ENCODE assay signal across 24 mouse cellular contexts in the genomic region with DNA sequence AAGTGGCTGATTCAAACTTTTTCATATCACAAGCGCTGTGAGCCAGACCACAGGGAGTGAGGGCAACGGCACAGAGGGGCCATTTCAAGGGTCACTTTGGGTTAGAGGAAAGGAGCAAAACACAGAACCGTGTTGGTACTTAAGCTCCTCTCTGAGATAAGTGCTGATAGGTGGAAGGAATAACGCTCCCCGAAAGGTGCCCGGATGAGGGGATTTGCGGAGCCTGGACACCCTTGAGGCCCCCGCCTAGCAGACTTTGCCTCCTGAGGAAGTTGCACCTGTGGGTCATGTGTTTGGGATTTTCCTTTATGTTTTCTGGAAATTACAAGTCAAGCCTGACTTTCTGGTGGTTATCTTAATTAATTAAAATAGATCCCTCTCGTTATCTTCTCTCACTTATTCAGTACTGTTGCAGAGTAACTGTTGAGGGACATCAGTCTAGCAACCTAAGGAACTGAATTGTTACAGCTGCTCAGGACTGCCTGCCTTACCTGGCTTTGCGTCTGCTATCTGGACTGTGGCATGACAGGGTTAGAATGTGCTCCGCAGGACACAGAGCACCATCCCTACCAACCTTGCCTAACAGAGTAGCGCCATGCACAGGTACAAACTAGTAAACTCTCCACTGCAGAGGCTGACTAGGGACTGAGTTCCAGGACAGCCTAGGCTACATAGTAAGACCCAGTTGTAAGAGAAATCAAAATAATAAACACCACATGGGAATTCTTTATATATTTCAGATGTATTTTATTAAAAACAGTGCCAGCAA.
DNase-seq lines count a peak whose midpoint lies in the region; ATAC-seq and TF ChIP-seq lines count a peak whose summit lies in the region.
"Had no signal": no experiment of that assay in that cellular context is flagged by ENCODE, and none has a peak within 500 bp of the region (broad histone marks: within the 10 kb centered on the region; RNA-seq: fewer than 3 reads in every experiment).

No protein-coding gene starts in this region.

- 81% methylated on average over 12 of the region's 12 CpGs for WGBS in intestine, embryonic 16.5 days
- 93% methylated on average over 12 of the region's 12 CpGs for WGBS in olfactory bulb, adult 2 months
- WGBS in liver, embryonic 12.5 days (ENCODE audit: insufficient replicate concordance) = 71% methylated on average over 12 of the region's 12 CpGs

- no peaks in the 10 kb centered on the region for H3K27me3 ChIP-seq in megakaryocyte, embryonic 14.5 days (replicated peaks)
- no peaks in the 10 kb centered on the region for H3K27me3 ChIP-seq in intestine, embryonic 16.5 days (replicated peaks; ENCODE audit: control insufficient read depth, insufficient read depth, low read length)
- H3K27me3 ChIP-seq in liver, embryonic 12.5 days (replicated peaks) = no peaks in the 10 kb centered on the region
- H3K27me3 ChIP-seq: embryonic facial prominence, embryonic 13.5 days; forebrain, embryonic 12.5 days; forebrain, embryonic 15.5 days; hindbrain, embryonic 15.5 days had no signal

- no peaks in the 10 kb centered on the region for H3K36me3 ChIP-seq in megakaryocyte, embryonic 14.5 days (replicated peaks; ENCODE audit: low read length)
- no peaks in the 10 kb centered on the region for H3K36me3 ChIP-seq in intestine, embryonic 16.5 days (ENCODE audit: control insufficient read depth, insufficient read depth, low read length)
- H3K36me3 ChIP-seq in liver, embryonic 12.5 days = no peaks in the 10 kb centered on the region
- H3K36me3 ChIP-seq: embryonic facial prominence, embryonic 10.5 days; embryonic facial prominence, embryonic 13.5 days; forebrain, embryonic 12.5 days; forebrain, embryonic 15.5 days; hindbrain, embryonic 10.5 days; hindbrain, embryonic 15.5 days had no signal

- H3K9me3 ChIP-seq in megakaryocyte, embryonic 14.5 days = peaks cover 22% of the 10 kb centered on the region
- H3K9me3 ChIP-seq in intestine, embryonic 16.5 days (ENCODE audit: control insufficient read depth, low read length) = no peaks in the 10 kb centered on the region
- no peaks in the 10 kb centered on the region for H3K9me3 ChIP-seq in liver, embryonic 12.5 days (replicated peaks)
- H3K9me3 ChIP-seq: embryonic facial prominence, embryonic 10.5 days; embryonic facial prominence, embryonic 13.5 days; forebrain, embryonic 12.5 days; forebrain, embryonic 15.5 days; hindbrain, embryonic 10.5 days; hindbrain, embryonic 15.5 days had no signal

- no peak for TF ChIP-seq CTCF in olfactory bulb, adult 2 months (IDR thresholded peaks at IDR 0.05; ENCODE audit: insufficient read depth, low read depth, low read length)

- no peak overlapping the region for H3K4me2 ChIP-seq in intestine, embryonic 16.5 days (ENCODE audit: low read depth, low read length)
- H3K4me2 ChIP-seq in liver, embryonic 12.5 days = no peak overlapping the region
- H3K4me2 ChIP-seq: embryonic facial prominence, embryonic 13.5 days; forebrain, embryonic 12.5 days; forebrain, embryonic 15.5 days; heart, embryonic 11.5 days; hindbrain, embryonic 15.5 days had no signal

- no peak overlapping the region for H3K9ac ChIP-seq in intestine, embryonic 16.5 days (ENCODE audit: low read depth, low read length)
- no peak overlapping the region for H3K9ac ChIP-seq in liver, embryonic 12.5 days
- H3K9ac ChIP-seq: embryonic facial prominence, embryonic 13.5 days; forebrain, embryonic 12.5 days; forebrain, embryonic 15.5 days; hindbrain, embryonic 15.5 days had no signal

- DNase-seq in embryo, embryonic 10.5 days (ENCODE audit: low spot score) = no peak
- DNase-seq: adrenal gland, adult 2 months; adrenal gland, postnatal 14 days; cerebellum, adult 11 months; cerebellum, adult 2 months; cerebellum, adult 9-11 months; cerebellum, postnatal 25 days; embryo, embryonic 11 days; gastrocnemius, postnatal 36 days; heart, postnatal 36 days had no signal

- ATAC-seq in megakaryocyte, adult 5-6 weeks (ENCODE audit: poor library complexity, severe bottlenecking) = no peak
- peak; percentile 71 for ATAC-seq in intestine, embryonic 16.5 days
- no peak for ATAC-seq in liver, embryonic 12.5 days
- ATAC-seq: CD4-positive, CD25-positive, alpha-beta regulatory T cell, adult 4 months; forebrain, embryonic 15.5 days had no signal

- peak overlapping the region; percentile 67 for H3K4me3 ChIP-seq in megakaryocyte, embryonic 14.5 days (replicated peaks)
- no peak overlapping the region for H3K4me3 ChIP-seq in intestine, embryonic 16.5 days (ENCODE audit: low read length)
- H3K4me3 ChIP-seq in olfactory bulb, adult 2 months (ENCODE audit: insufficient read depth, low read depth, low read length) = no peak overlapping the region
- no peak overlapping the region for H3K4me3 ChIP-seq in liver, embryonic 12.5 days
- H3K4me3 ChIP-seq: embryonic facial prominence, embryonic 10.5 days; embryonic facial prominence, embryonic 13.5 days; erythroblast, embryonic 14.5 days; forebrain, embryonic 12.5 days; forebrain, embryonic 15.5 days; hindbrain, embryonic 10.5 days; hindbrain, embryonic 15.5 days had no signal

- TF ChIP-seq POLR2A in olfactory bulb, adult 2 months (IDR thresholded peaks at IDR 0.05; ENCODE audit: insufficient read depth, low read depth, low read length) = no peak

- H3K4me1 ChIP-seq in megakaryocyte, embryonic 14.5 days = no peaks in the 10 kb centered on the region
- peaks cover 5% of the 10 kb centered on the region; the same call in 1 of the 2 replicates for H3K4me1 ChIP-seq in intestine, embryonic 16.5 days (ENCODE audit: control insufficient read depth, insufficient read depth, low read length)
- peaks cover 10% of the 10 kb centered on the region for H3K4me1 ChIP-seq in olfactory bulb, adult 2 months (ENCODE audit: control insufficient read depth, insufficient read depth, low read length)
- no peaks in the 10 kb centered on the region for H3K4me1 ChIP-seq in liver, embryonic 12.5 days
- H3K4me1 ChIP-seq: forebrain, embryonic 12.5 days; forebrain, embryonic 15.5 days; hindbrain, embryonic 10.5 days; hindbrain, embryonic 15.5 days had no signal

- no peak overlapping the region for H3K27ac ChIP-seq in intestine, embryonic 16.5 days (ENCODE audit: low read length)
- H3K27ac ChIP-seq in olfactory bulb, adult 2 months (ENCODE audit: insufficient read depth, low read depth, low read length) = 0 out of 2 replicates have a peak overlapping the region, but pooled peaks have one; percentile 44
- no peak overlapping the region for H3K27ac ChIP-seq in liver, embryonic 12.5 days
- H3K27ac ChIP-seq: embryonic facial prominence, embryonic 10.5 days; embryonic facial prominence, embryonic 13.5 days; forebrain, embryonic 12.5 days; forebrain, embryonic 15.5 days; hindbrain, embryonic 10.5 days; hindbrain, embryonic 15.5 days had no signal
